17 mouse cellular contexts compared by ENCODE assay signal in the genomic region with DNA sequence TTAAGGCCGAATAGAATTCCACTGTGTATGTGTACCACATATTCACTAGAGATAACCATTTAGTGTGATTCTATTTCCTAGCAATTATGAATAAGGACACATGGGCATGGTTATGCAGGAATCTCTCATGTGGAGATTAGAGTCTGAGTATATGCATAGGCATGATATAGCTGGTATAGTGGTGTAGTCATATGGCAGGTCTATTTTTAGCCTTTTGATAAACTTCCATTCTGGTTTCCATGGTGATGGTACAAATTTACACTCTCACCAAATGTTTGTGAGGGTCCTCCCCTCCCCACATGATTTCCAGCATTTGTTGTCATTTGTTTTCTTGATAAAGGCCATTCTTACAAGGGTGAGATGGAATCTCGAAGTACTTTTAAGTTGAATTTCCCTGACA. TPM values are rescaled to one million over a fixed set of nuclear protein-coding genes. Genes with fewer than 3 reads are reported as not detected.
"Had no signal": no experiment of that assay in that cellular context is flagged by ENCODE, and none has a peak within 500 bp of the region (broad histone marks: within the 10 kb centered on the region; RNA-seq: fewer than 3 reads in every experiment).

No protein-coding gene starts in this region.

- H3K36me3 ChIP-seq: midbrain, embryonic 10.5 days; midbrain, embryonic 12.5 days; midbrain, embryonic 15.5 days; neural tube, embryonic 13.5 days; stomach, embryonic 15.5 days had no signal

- DNase-seq: lung, adult 18-20 months; lung, embryonic 14.5 days; lung, postnatal 10 days; lung, postnatal 4 days; right cerebral cortex, postnatal 14 days; thymus, adult 2 months; thymus, postnatal 25 days had no signal

- H3K4me1 ChIP-seq: midbrain, embryonic 10.5 days; midbrain, embryonic 12.5 days; midbrain, embryonic 15.5 days; neural tube, embryonic 13.5 days; stomach, embryonic 15.5 days had no signal

- H3K4me3 ChIP-seq: midbrain, embryonic 10.5 days; midbrain, embryonic 12.5 days; midbrain, embryonic 15.5 days; myocyte; neural tube, embryonic 13.5 days; stomach, embryonic 15.5 days had no signal

- H3K4me2 ChIP-seq: lung, embryonic 14.5 days; midbrain, embryonic 12.5 days; midbrain, embryonic 15.5 days; neural tube, embryonic 13.5 days; stomach, embryonic 15.5 days had no signal

- H3K9ac ChIP-seq: lung, embryonic 14.5 days; midbrain, embryonic 12.5 days; midbrain, embryonic 15.5 days; neural tube, embryonic 13.5 days; stomach, embryonic 15.5 days had no signal

- H3K9me3 ChIP-seq: midbrain, embryonic 10.5 days; midbrain, embryonic 12.5 days; midbrain, embryonic 15.5 days; neural tube, embryonic 13.5 days; stomach, embryonic 15.5 days had no signal

- H3K27me3 ChIP-seq: midbrain, embryonic 12.5 days; midbrain, embryonic 15.5 days; neural tube, embryonic 13.5 days; stomach, embryonic 15.5 days had no signal

- H3K27ac ChIP-seq: midbrain, embryonic 10.5 days; midbrain, embryonic 12.5 days; midbrain, embryonic 15.5 days; neural tube, embryonic 13.5 days; stomach, embryonic 15.5 days; stomach, postnatal 0 days had no signal

- ATAC-seq: midbrain, embryonic 15.5 days had no signal

RNA-seq across cellular contexts. Expression of gene Dync1i1, which starts 23.6 kb away (rescaled TPM):
- total RNA-seq: megakaryocyte, adult 5-6 weeks; megakaryocyte-erythroid progenitor cell, adult 5-6 weeks; neutrophil, adult 5-6 weeks had no signal
